Mouse (Mus musculus) testis, adult 2 months (tissue): ENCODE data around the gene Ccnj. TPM values are rescaled to one million over a fixed set of nuclear protein-coding genes. Genes with fewer than 3 reads are reported as not detected.

Experiments used
- H3K27ac ChIP-seq: fragments of 200-500 bp; 2 replicates; pipeline ENCODE4 v1.5.1; 2012; ENCODE audit warnings: low read depth, low read length; ENCODE audit not compliant: control insufficient read depth, insufficient read depth
- H3K27me3 ChIP-seq: fragments of 200-500 bp; 2 replicates; pipeline ENCODE4 v1.6.1; 2012; ENCODE audit warnings: mild to moderate bottlenecking, low read length, moderate library complexity; ENCODE audit not compliant: control insufficient read depth, insufficient read depth
- H3K36me3 ChIP-seq: fragments of 200-500 bp; 2 replicates; pipeline ENCODE4 v1.6.1; 2012; ENCODE audit warnings: mild to moderate bottlenecking, low read length; ENCODE audit not compliant: control insufficient read depth, insufficient read depth
- H3K4me1 ChIP-seq: fragments of 200-500 bp; 2 replicates; pipeline ENCODE4 v1.6.1; 2012; ENCODE audit warnings: low read length; ENCODE audit not compliant: control insufficient read depth, insufficient read depth
- H3K4me3 ChIP-seq: fragments of 200-500 bp; 2 replicates; pipeline ENCODE4 v1.5.1; 2012; ENCODE audit warnings: low read depth, mild to moderate bottlenecking, low read length, moderate library complexity, mixed read lengths; ENCODE audit not compliant: control insufficient read depth
- CTCF ChIP-seq: fragments of 200-500 bp; IDR thresholded peaks from 2 replicates; pipeline ENCODE4 v1.5.1; 2012; ENCODE audit warnings: low read depth, mild to moderate bottlenecking, inconsistent platforms, low read length, moderate library complexity; ENCODE audit not compliant: control insufficient read depth, insufficient read depth, insufficient replicate concordance
- POLR2A ChIP-seq: fragments of 200-500 bp; IDR thresholded peaks from 2 replicates; pipeline ENCODE4 v1.6.1; 2012; ENCODE audit warnings: low read depth, mild to moderate bottlenecking, inconsistent platforms, low read length, moderate library complexity; ENCODE audit not compliant: control insufficient read depth
- polyA plus RNA-seq: library from polyadenylated mRNA; depleted of rRNA; stranded (reverse); fragments of >200 nt; gene quantifications from 2 replicates; pipeline ENCODE4 v1.2.3, GENCODE M21; 2012

The Ccnj gene
- polyA plus RNA-seq, 1 experiment = 1.7 TPM

- no peaks in the 10 kb centered on the region for H3K4me1 ChIP-seq
- no peaks in the 10 kb centered on the region for H3K27me3 ChIP-seq
- TF ChIP-seq CTCF (no peak), POLR2A (no peak; the same call in 1 of the 2 replicates)
- H3K27ac ChIP-seq = no peak overlapping the region
- H3K36me3 ChIP-seq = no peaks in the 10 kb centered on the region
- no peak overlapping the region; the same call in 1 of the 2 replicates for H3K4me3 ChIP-seq
Measured at GRCm38 (mm10) chr19:40849391-40849790, 18.3 kb downstream of the Ccnj start.

DNA sequence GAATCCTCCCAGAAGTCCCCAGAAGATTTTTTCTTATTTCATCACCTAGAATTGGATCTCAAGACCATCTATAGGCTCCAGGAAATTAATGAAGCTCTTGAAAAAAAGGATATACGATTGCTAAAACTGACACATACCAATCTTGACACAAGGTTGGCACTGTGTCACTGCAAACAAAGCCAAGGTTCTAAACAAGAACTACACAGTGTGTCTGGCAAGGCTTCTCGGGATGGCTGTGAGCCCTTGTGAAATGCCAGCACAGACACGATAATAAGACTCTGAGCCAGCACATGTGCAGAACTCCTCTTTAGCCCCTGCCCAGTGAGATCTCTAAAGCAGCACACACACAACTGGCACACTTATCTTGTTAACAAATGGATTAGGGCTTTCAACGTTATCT is 28.5 kb downstream of the Ccnj start:
- Histone ChIP-seq H3K27me3 (no peaks in the 10 kb centered on the region), H3K36me3 (no peaks in the 10 kb centered on the region), H3K4me3 (no peak overlapping the region), H3K27ac (no peak overlapping the region), H3K4me1 (no peaks in the 10 kb centered on the region)
- TF ChIP-seq CTCF = no peak
- no peak for TF ChIP-seq POLR2A

DNA sequence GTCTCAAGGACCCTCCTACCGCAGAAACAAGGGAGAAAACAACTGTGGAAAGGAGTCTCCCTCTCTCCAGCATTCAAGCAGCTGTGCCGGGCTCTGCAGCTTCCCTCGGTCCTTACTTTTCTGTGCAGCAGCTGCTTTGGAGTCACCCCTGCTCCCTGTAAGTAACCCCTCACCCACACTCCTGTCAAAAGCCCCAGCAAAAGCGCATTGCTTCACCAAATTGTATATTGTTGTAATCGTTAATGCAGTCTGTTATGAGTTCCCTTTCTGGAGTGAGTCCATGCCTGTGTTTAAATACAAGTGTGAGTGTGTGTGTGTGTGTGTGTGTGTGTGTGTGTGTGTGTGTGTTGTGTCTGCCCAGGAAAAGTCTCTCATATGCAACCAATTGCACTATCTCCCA is 37.2 kb downstream of the Ccnj start:
- no peak overlapping the region for H3K4me3 ChIP-seq
- no peak for TF ChIP-seq POLR2A
- no peak for TF ChIP-seq CTCF
- no peaks in the 10 kb centered on the region for H3K4me1 ChIP-seq
- H3K27me3 ChIP-seq = no peaks in the 10 kb centered on the region
- H3K27ac ChIP-seq = no peak overlapping the region
- H3K36me3 ChIP-seq = no peaks in the 10 kb centered on the region

- no peaks in the 10 kb centered on the region for H3K27me3 ChIP-seq
- H3K27ac ChIP-seq = no peak overlapping the region
- H3K4me3 ChIP-seq = no peak overlapping the region
- no peaks in the 10 kb centered on the region for H3K36me3 ChIP-seq
- TF ChIP-seq CTCF = no peak
- TF ChIP-seq POLR2A = no peak
- no peaks in the 10 kb centered on the region for H3K4me1 ChIP-seq
Measured at GRCm38 (mm10) chr19:40869425-40870105, 38.5 kb downstream of the Ccnj start.

- Histone ChIP-seq H3K27ac (peak overlapping the region; percentile 95), H3K27me3 (no peaks in the 10 kb centered on the region), H3K4me3 (peak overlapping the region; percentile 96), H3K4me1 (no peaks in the 10 kb centered on the region), H3K36me3 (no peaks in the 10 kb centered on the region)
- TF ChIP-seq CTCF = no peak
- peak; percentile 97 for TF ChIP-seq POLR2A
Measured at GRCm38 (mm10) chr19:40872955-40873665, 42.0 kb downstream of the Ccnj start.

GRCm38 (mm10) chr19:40881700-40882099 is 50.6 kb downstream of the Ccnj start:
- H3K4me1 ChIP-seq = no peaks in the 10 kb centered on the region
- no peaks in the 10 kb centered on the region for H3K36me3 ChIP-seq
- no peak overlapping the region for H3K27ac ChIP-seq
- TF ChIP-seq POLR2A = no peak
- no peak overlapping the region for H3K4me3 ChIP-seq
- no peaks in the 10 kb centered on the region for H3K27me3 ChIP-seq

GRCm38 (mm10) chr19:40888887-40889286 is 57.8 kb downstream of the Ccnj start:
- H3K4me1 ChIP-seq = no peaks in the 10 kb centered on the region; the same call in 1 of the 2 replicates
- H3K27ac ChIP-seq = no peak overlapping the region
- no peaks in the 10 kb centered on the region for H3K27me3 ChIP-seq
- no peak for TF ChIP-seq POLR2A
- TF ChIP-seq CTCF = no peak
- no peak overlapping the region for H3K4me3 ChIP-seq
- H3K36me3 ChIP-seq = no peaks in the 10 kb centered on the region
